Mouse (Mus musculus): ENCODE data around the gene Prdm16. TPM values are rescaled to one million over a fixed set of nuclear protein-coding genes. Genes with fewer than 3 reads are reported as not detected.

Prdm16 gene
- polyA plus RNA-seq, 1 experiment from 2014 or later = 29.8 TPM

DNA sequence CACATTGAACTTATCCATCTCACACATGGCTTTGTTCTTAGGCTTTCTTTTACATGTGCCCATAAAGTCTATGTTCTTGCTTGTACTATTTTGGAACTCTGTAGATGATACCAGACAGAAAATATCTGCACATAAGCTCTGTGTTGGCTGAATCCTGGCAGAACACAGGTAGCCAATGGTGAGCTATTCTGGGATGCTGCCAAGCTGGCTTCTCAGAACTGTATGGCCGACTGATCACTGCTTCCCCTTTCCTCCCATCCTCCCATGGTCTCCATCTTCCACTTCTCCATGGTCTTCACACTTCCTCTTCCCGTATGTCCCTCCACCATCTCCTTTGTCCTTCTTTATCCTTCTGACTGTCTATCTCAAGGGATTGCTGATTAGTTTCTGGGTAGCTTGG, 327.5 kb downstream of the Prdm16 start:
- H3K9me3 ChIP-seq (ENCODE audit: control insufficient read depth, low read length) = no peaks in the 10 kb centered on the region
- H3K36me3 ChIP-seq (ENCODE audit: control insufficient read depth, insufficient read depth) = no peaks in the 10 kb centered on the region
- 81% methylated on average over 2 of the region's 2 CpGs for WGBS
- ATAC-seq = no peak
- H3K27ac ChIP-seq (ENCODE audit: low read length) = no peak overlapping the region
- H3K4me2 ChIP-seq (ENCODE audit: low read length) = no peak overlapping the region
- H3K4me1 ChIP-seq (replicated peaks; ENCODE audit: control insufficient read depth, insufficient read depth, low read length) = no peaks in the 10 kb centered on the region
- no peaks in the 10 kb centered on the region for H3K27me3 ChIP-seq (replicated peaks; ENCODE audit: control insufficient read depth, insufficient read depth, low read length)
- no peak overlapping the region for H3K9ac ChIP-seq (replicated peaks; ENCODE audit: low read depth, low read length)
- H3K4me3 ChIP-seq (replicated peaks; ENCODE audit: low read length) = no peak overlapping the region

DNA sequence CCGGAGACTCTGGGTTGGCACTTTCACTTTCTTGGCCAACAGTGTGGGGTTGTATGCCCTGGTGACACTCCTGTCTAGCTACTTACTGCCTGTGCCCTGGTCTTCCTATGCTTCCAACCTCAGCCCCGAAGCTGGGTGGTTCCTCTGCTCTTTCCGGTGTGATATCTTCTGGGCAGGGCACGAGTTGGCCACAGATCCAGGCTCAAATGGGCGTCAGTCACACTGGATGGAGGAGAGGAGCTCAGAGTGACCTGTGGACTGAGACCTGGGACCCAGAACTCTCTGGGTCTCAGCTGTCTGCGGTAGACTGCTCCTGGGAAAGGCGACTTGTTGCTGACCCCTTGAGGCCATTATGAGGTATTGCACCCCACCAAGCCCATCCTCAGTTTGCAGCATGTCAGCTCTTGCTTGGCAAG, 335.2 kb downstream of the Prdm16 start, which contains the start of gene Arhgef16:
Gene Arhgef16 (minus strand): TSS at position 211 of the 416 bp plus-strand sequence.
- H3K9me3 ChIP-seq (ENCODE audit: control insufficient read depth, low read length) = no peaks in the 10 kb centered on the region
- no peak within 1 kb of the TSS for H3K4me2 ChIP-seq (ENCODE audit: low read length)
- ATAC-seq = no peak
- no peaks in the 10 kb centered on the region for H3K36me3 ChIP-seq (ENCODE audit: control insufficient read depth, insufficient read depth)
- no peak within 1 kb of the TSS for H3K27ac ChIP-seq (ENCODE audit: low read length)
- peaks cover 32% of the 10 kb centered on the region for H3K27me3 ChIP-seq (replicated peaks; ENCODE audit: control insufficient read depth, insufficient read depth, low read length)
- H3K4me1 ChIP-seq (replicated peaks; ENCODE audit: control insufficient read depth, insufficient read depth, low read length) = peaks cover 7% of the 10 kb centered on the region
- H3K4me3 ChIP-seq (replicated peaks; ENCODE audit: low read length) = no peak within 1 kb of the TSS
- 30% methylated on average over 7 of the region's 7 CpGs for WGBS
- H3K9ac ChIP-seq (replicated peaks; ENCODE audit: low read depth, low read length) = no peak within 1 kb of the TSS

DNA sequence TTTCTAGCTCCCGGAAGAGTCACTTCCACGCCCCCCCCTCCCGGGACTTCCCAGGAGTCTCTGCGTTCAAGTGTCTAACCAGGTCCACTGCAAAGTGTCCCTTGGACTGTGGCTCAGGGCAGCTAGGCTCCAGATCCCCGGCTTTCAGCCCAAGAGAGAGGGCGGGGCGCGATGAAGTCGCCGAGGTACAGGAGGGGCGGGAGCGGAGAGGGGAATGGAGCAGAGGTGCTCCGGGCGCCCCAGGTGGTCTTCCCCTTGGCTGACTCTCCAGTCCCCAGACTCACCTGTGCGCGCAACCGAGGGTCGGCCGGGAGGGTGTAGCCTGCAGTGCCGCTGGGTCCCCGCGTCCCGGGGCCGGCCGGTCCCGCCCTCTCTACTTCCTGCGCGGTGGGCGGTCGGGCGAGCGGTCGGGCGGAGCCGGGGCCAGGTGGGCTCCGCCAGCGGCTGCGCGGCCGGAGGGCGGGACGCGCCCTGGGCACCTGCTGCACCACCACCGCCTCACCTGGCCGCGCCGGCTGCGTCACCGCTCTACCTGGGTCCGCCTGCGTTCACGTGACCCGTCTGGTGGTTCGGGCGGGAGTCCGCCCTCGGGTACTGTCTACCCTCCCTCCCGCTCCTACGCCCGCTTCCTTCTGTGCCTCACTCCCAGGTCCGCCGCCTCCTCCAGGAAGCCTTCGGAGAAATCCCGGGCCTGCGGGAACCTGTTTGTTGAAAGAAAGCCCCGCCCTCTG, 337.0 kb downstream of the Prdm16 start:
- Histone ChIP-seq H3K4me2 (ENCODE audit: low read length) (peak overlapping the region; percentile 72), H3K9me3 (ENCODE audit: control insufficient read depth, low read length) (no peaks in the 10 kb centered on the region), H3K9ac (replicated peaks; ENCODE audit: low read depth, low read length) (peak overlapping the region; percentile 20; the same call in 1 of the 2 replicates), H3K27me3 (replicated peaks; ENCODE audit: control insufficient read depth, insufficient read depth, low read length) (peaks cover 32% of the 10 kb centered on the region), H3K36me3 (ENCODE audit: control insufficient read depth, insufficient read depth) (no peaks in the 10 kb centered on the region), H3K4me3 (replicated peaks; ENCODE audit: low read length) (peak overlapping the region; percentile 45), H3K4me1 (replicated peaks; ENCODE audit: control insufficient read depth, insufficient read depth, low read length) (peaks cover 7% of the 10 kb centered on the region), H3K27ac (ENCODE audit: low read length) (no peak overlapping the region)
- WGBS = 1% methylated on average over 58 of the region's 66 CpGs
- ATAC-seq = no peak

- H3K27me3 ChIP-seq (replicated peaks; ENCODE audit: control insufficient read depth, insufficient read depth, low read length) = peaks cover 32% of the 10 kb centered on the region
- ATAC-seq = no peak
- H3K9ac ChIP-seq (replicated peaks; ENCODE audit: low read depth, low read length) = no peak overlapping the region
- no peaks in the 10 kb centered on the region for H3K36me3 ChIP-seq (ENCODE audit: control insufficient read depth, insufficient read depth)
- no peak overlapping the region for H3K4me3 ChIP-seq (replicated peaks; ENCODE audit: low read length)
- H3K9me3 ChIP-seq (ENCODE audit: control insufficient read depth, low read length) = no peaks in the 10 kb centered on the region
- no peak overlapping the region for H3K4me2 ChIP-seq (ENCODE audit: low read length)
- peaks cover 7% of the 10 kb centered on the region for H3K4me1 ChIP-seq (replicated peaks; ENCODE audit: control insufficient read depth, insufficient read depth, low read length)
- H3K27ac ChIP-seq (ENCODE audit: low read length) = no peak overlapping the region
- WGBS = 42% methylated on average over 9 of the region's 9 CpGs
Observed at GRCm38 (mm10) chr4:154297761-154298160, 338.9 kb downstream of the Prdm16 start.

- WGBS = 72% methylated on average over 8 of the region's 8 CpGs
- Histone ChIP-seq H3K4me3 (replicated peaks; ENCODE audit: low read length) (no peak overlapping the region), H3K9me3 (ENCODE audit: control insufficient read depth, low read length) (no peaks in the 10 kb centered on the region), H3K27me3 (replicated peaks; ENCODE audit: control insufficient read depth, insufficient read depth, low read length) (peaks cover 11% of the 10 kb centered on the region), H3K27ac (ENCODE audit: low read length) (no peak overlapping the region), H3K4me1 (replicated peaks; ENCODE audit: control insufficient read depth, insufficient read depth, low read length) (no peaks in the 10 kb centered on the region), H3K4me2 (ENCODE audit: low read length) (no peak overlapping the region), H3K9ac (replicated peaks; ENCODE audit: low read depth, low read length) (no peak overlapping the region), H3K36me3 (ENCODE audit: control insufficient read depth, insufficient read depth) (no peaks in the 10 kb centered on the region)
- ATAC-seq = no peak
Observed at GRCm38 (mm10) chr4:154294262-154294731, 342.4 kb downstream of the Prdm16 start.

GRCm38 (mm10) chr4:154293735-154294201, 342.9 kb downstream of the Prdm16 start:
- 79% methylated on average over 4 of the region's 4 CpGs for WGBS
- ATAC-seq = no peak

GRCm38 (mm10) chr4:154283671-154284070, 353.0 kb downstream of the Prdm16 start:
- 70% methylated on average over 7 of the region's 7 CpGs for WGBS
- ATAC-seq = no peak
- H3K27me3 ChIP-seq (replicated peaks; ENCODE audit: control insufficient read depth, insufficient read depth, low read length) = no peaks in the 10 kb centered on the region
- no peaks in the 10 kb centered on the region for H3K4me1 ChIP-seq (replicated peaks; ENCODE audit: control insufficient read depth, insufficient read depth, low read length)
- H3K9me3 ChIP-seq (ENCODE audit: control insufficient read depth, low read length) = no peaks in the 10 kb centered on the region
- H3K9ac ChIP-seq (replicated peaks; ENCODE audit: low read depth, low read length) = no peak overlapping the region
- no peak overlapping the region for H3K4me2 ChIP-seq (ENCODE audit: low read length)
- H3K27ac ChIP-seq (ENCODE audit: low read length) = no peak overlapping the region
- H3K4me3 ChIP-seq (replicated peaks; ENCODE audit: low read length) = no peak overlapping the region
- no peaks in the 10 kb centered on the region for H3K36me3 ChIP-seq (ENCODE audit: control insufficient read depth, insufficient read depth)

More at GRCm38 (mm10) chr4:154293735-154294201, 342.9 kb downstream of the Prdm16 start:
- Histone ChIP-seq H3K4me2 (ENCODE audit: low read length) (no peak overlapping the region), H3K36me3 (ENCODE audit: control insufficient read depth, insufficient read depth) (no peaks in the 10 kb centered on the region), H3K4me1 (replicated peaks; ENCODE audit: control insufficient read depth, insufficient read depth, low read length) (no peaks in the 10 kb centered on the region), H3K27ac (ENCODE audit: low read length) (no peak overlapping the region), H3K27me3 (replicated peaks; ENCODE audit: control insufficient read depth, insufficient read depth, low read length) (peaks cover 5% of the 10 kb centered on the region), H3K4me3 (replicated peaks; ENCODE audit: low read length) (no peak overlapping the region), H3K9me3 (ENCODE audit: control insufficient read depth, low read length) (no peaks in the 10 kb centered on the region), H3K9ac (replicated peaks; ENCODE audit: low read depth, low read length) (no peak overlapping the region)

GRCm38 (mm10) chr4:154279481-154279880, 357.2 kb downstream of the Prdm16 start:
- Histone ChIP-seq H3K27ac (ENCODE audit: low read length) (no peak overlapping the region), H3K4me2 (ENCODE audit: low read length) (no peak overlapping the region), H3K4me3 (replicated peaks; ENCODE audit: low read length) (no peak overlapping the region), H3K9ac (replicated peaks; ENCODE audit: low read depth, low read length) (no peak overlapping the region), H3K36me3 (ENCODE audit: control insufficient read depth, insufficient read depth) (no peaks in the 10 kb centered on the region), H3K4me1 (replicated peaks; ENCODE audit: control insufficient read depth, insufficient read depth, low read length) (no peaks in the 10 kb centered on the region), H3K27me3 (replicated peaks; ENCODE audit: control insufficient read depth, insufficient read depth, low read length) (no peaks in the 10 kb centered on the region), H3K9me3 (ENCODE audit: control insufficient read depth, low read length) (no peaks in the 10 kb centered on the region)
- no peak for ATAC-seq
- 86% methylated on average over 9 of the region's 9 CpGs for WGBS

DNA sequence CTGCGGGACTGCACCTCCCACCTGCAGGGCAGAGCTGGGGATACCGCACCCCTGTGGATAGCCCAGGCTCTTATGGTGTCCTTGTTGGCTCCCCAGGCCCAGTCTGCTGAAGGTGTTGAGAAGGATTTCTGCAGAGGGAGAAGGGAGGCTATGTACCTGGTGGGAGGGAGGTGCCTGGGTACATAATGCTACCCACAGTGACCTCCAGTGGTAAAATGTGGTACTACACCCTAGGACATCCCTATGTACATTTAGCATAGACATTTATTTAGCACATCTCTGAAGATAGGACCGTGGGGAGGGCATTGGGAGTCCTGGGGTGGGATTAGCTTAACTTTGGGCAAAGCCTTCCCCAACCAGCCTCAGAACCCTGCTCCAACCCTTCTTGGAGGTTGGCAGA, 363.7 kb downstream of the Prdm16 start:
- no peak overlapping the region for H3K4me3 ChIP-seq (replicated peaks; ENCODE audit: low read length)
- 49% methylated on average over 3 of the region's 3 CpGs for WGBS
- no peak overlapping the region for H3K9ac ChIP-seq (replicated peaks; ENCODE audit: low read depth, low read length)
- H3K36me3 ChIP-seq (ENCODE audit: control insufficient read depth, insufficient read depth) = no peaks in the 10 kb centered on the region
- no peak overlapping the region for H3K4me2 ChIP-seq (ENCODE audit: low read length)
- H3K27ac ChIP-seq (ENCODE audit: low read length) = no peak overlapping the region
- H3K4me1 ChIP-seq (replicated peaks; ENCODE audit: control insufficient read depth, insufficient read depth, low read length) = no peaks in the 10 kb centered on the region
- no peaks in the 10 kb centered on the region for H3K27me3 ChIP-seq (replicated peaks; ENCODE audit: control insufficient read depth, insufficient read depth, low read length)
- no peak for ATAC-seq
- no peaks in the 10 kb centered on the region for H3K9me3 ChIP-seq (ENCODE audit: control insufficient read depth, low read length)

Data from forebrain, embryonic 16.5 days (tissue).